13 mouse cellular contexts compared by ENCODE assay signal in the genomic region with DNA sequence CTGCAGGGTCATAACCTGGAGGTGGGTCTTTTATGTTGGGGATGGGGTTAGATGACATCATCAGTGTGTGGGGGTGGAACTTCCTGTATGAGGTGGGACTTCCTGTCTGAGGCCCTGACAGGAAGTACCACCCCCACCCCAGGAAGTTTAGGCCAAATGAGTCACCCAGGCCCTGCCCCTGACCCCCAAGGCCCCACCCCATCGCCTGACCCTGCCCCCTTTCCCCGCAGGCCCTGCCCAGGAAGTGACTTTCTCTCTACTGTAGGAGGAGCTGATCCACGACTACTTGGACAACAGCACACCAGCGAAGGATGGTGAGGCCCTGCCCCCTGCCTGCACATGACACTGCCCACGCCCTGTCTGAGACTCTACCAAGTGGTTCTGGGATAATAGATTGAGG.
DNase-seq lines count a peak whose midpoint lies in the region; ATAC-seq lines count a peak whose summit lies in the region.
"Had no signal": no experiment of that assay in that cellular context is flagged by ENCODE, and none has a peak within 500 bp of the region (broad histone marks: within the 10 kb centered on the region; RNA-seq: fewer than 3 reads in every experiment).

No protein-coding gene starts in this region.

- 0 out of 2 replicates have a peak, but pooled peaks cover 4% of the 10 kb centered on the region for H3K36me3 ChIP-seq in hindbrain, embryonic 11.5 days (ENCODE audit: control insufficient read depth, insufficient read depth, low read length)
- peaks cover 44% of the 10 kb centered on the region for H3K36me3 ChIP-seq in hindbrain, embryonic 10.5 days
- peaks cover 35% of the 10 kb centered on the region for H3K36me3 ChIP-seq in neural tube, embryonic 12.5 days

- H3K4me2 ChIP-seq in hindbrain, embryonic 11.5 days (replicated peaks; ENCODE audit: low read depth, low read length), result no peak overlapping the region
- H3K4me2 ChIP-seq in neural tube, embryonic 12.5 days (replicated peaks), result no peak overlapping the region
- H3K4me2 ChIP-seq: forebrain, embryonic 13.5 days had no signal

- ATAC-seq in CD4-positive, CD25-positive, alpha-beta regulatory T cell, adult 4 months, result no peak
- ATAC-seq in hindbrain, embryonic 11.5 days (ENCODE audit: low FRiP score), result peak; percentile 53
- peak; percentile 14; the same call in 1 of the 2 replicates for ATAC-seq in neural tube, embryonic 12.5 days (ENCODE audit: low FRiP score, low read depth)
- ATAC-seq: liver, postnatal 0 days had no signal

- no peaks in the 10 kb centered on the region for H3K4me1 ChIP-seq in hindbrain, embryonic 11.5 days (replicated peaks; ENCODE audit: control insufficient read depth, insufficient read depth, low read length)
- H3K4me1 ChIP-seq in hindbrain, embryonic 10.5 days (replicated peaks), result peaks cover 6% of the 10 kb centered on the region; the same call in 1 of the 2 replicates
- no peaks in the 10 kb centered on the region for H3K4me1 ChIP-seq in neural tube, embryonic 12.5 days

- 79% methylated on average over 5 of the region's 5 CpGs for WGBS in hindbrain, embryonic 11.5 days
- WGBS in hindbrain, embryonic 10.5 days, result 88% methylated on average over 5 of the region's 5 CpGs
- 67% methylated on average over 5 of the region's 5 CpGs for WGBS in neural tube, embryonic 12.5 days

- H3K27me3 ChIP-seq in hindbrain, embryonic 11.5 days (ENCODE audit: control insufficient read depth, insufficient read depth, low read length), result no peaks in the 10 kb centered on the region
- H3K27me3 ChIP-seq in hindbrain, embryonic 10.5 days (ENCODE audit: insufficient read depth, poor library complexity, severe bottlenecking), result no peaks in the 10 kb centered on the region
- H3K27me3 ChIP-seq in neural tube, embryonic 12.5 days (replicated peaks), result no peaks in the 10 kb centered on the region
- H3K27me3 ChIP-seq: forebrain, embryonic 13.5 days had no signal

- DNase-seq in CD4-positive, CD25-positive, alpha-beta regulatory T cell, adult 2 months (ENCODE audit: low read depth, low spot score), result peak; percentile 51
- DNase-seq in hindbrain, embryonic 11.5 days (ENCODE audit: low spot score), result no peak
- no peak for DNase-seq in hindbrain, embryonic 10.5 days (ENCODE audit: low spot score)
- no peak for DNase-seq in neural tube, embryonic 10.5 days (ENCODE audit: extremely low spot score, low spot score)
- peak; percentile 48 for DNase-seq in induced T-regulatory cell, adult 2 months (ENCODE audit: low read depth)
- DNase-seq in right cerebral cortex, postnatal 4 days, result no peak
- DNase-seq: gastrocnemius, postnatal 25 days; left cerebral cortex, postnatal 4 days had no signal

- H3K27ac ChIP-seq in hindbrain, embryonic 11.5 days (ENCODE audit: low read depth, low read length), result no peak overlapping the region
- no peak overlapping the region for H3K27ac ChIP-seq in hindbrain, embryonic 10.5 days
- no peak overlapping the region for H3K27ac ChIP-seq in neural tube, embryonic 12.5 days
- H3K27ac ChIP-seq: forebrain, embryonic 13.5 days; left cerebral cortex, adult 2 months had no signal

- H3K9me3 ChIP-seq in hindbrain, embryonic 11.5 days (ENCODE audit: control insufficient read depth, low read length), result no peaks in the 10 kb centered on the region
- H3K9me3 ChIP-seq in hindbrain, embryonic 10.5 days, result peaks cover 48% of the 10 kb centered on the region
- 0 out of 2 replicates have a peak, but pooled peaks cover 14% of the 10 kb centered on the region for H3K9me3 ChIP-seq in neural tube, embryonic 12.5 days

- no peak overlapping the region for H3K9ac ChIP-seq in hindbrain, embryonic 11.5 days (ENCODE audit: low read depth, low read length)
- H3K9ac ChIP-seq in neural tube, embryonic 12.5 days, result no peak overlapping the region
- H3K9ac ChIP-seq: forebrain, embryonic 13.5 days; liver, postnatal 0 days had no signal

- no peak overlapping the region for H3K4me3 ChIP-seq in hindbrain, embryonic 11.5 days (ENCODE audit: low read depth, low read length)
- H3K4me3 ChIP-seq in hindbrain, embryonic 10.5 days, result no peak overlapping the region
- no peak overlapping the region for H3K4me3 ChIP-seq in neural tube, embryonic 12.5 days
- H3K4me3 ChIP-seq: forebrain, embryonic 13.5 days; left cerebral cortex, adult 2 months had no signal

Comparison
In these comparisons a context has a peak if more than half of its experiments do, and no peak if none do; other contexts are left out.
1. DNase-seq: peak in CD4-positive, CD25-positive, alpha-beta regulatory T cell, adult 2 months (single experiment) and induced T-regulatory cell, adult 2 months (single experiment); none in hindbrain, embryonic 11.5 days (single experiment), hindbrain, embryonic 10.5 days (single experiment), neural tube, embryonic 10.5 days (single experiment) and right cerebral cortex, postnatal 4 days (single experiment).